Mouse (Mus musculus) adrenal gland, adult 8-10 months (tissue): ENCODE data around the gene Ptpn14. TPM values are rescaled to one million over a fixed set of nuclear protein-coding genes. Genes with fewer than 3 reads are reported as not detected.

Source experiments
- DNase-seq: peaks from one replicate; pipeline ENCODE4 v3.0.0; 2022
- total RNA-seq, 4 experiments: library from RNA; stranded (reverse); gene quantifications; 2 replicates each; pipeline ENCODE4 v1.2.4; 2022

The Ptpn14 gene
- total RNA-seq, 4 experiments from 2014 or later: 10.8 to 21.8 (median 17.9) TPM

- DNase-seq: no peak
Measured at GRCm38 (mm10) chr1:189774778-189775177, 46.7 kb downstream of the Ptpn14 start.

GRCm38 (mm10) chr1:189777207-189777606 lies 49.1 kb downstream of the Ptpn14 start:
- no peak for DNase-seq

- no peak for DNase-seq
Measured at GRCm38 (mm10) chr1:189778343-189778742, 50.3 kb downstream of the Ptpn14 start.

GRCm38 (mm10) chr1:189779226-189779625 lies 51.2 kb downstream of the Ptpn14 start:
- DNase-seq: no peak

GRCm38 (mm10) chr1:189781721-189782345 lies 53.8 kb downstream of the Ptpn14 start:
- DNase-seq: no peak

GRCm38 (mm10) chr1:189782709-189783108 lies 54.6 kb downstream of the Ptpn14 start:
- no peak for DNase-seq

GRCm38 (mm10) chr1:189784503-189784902 lies 56.4 kb downstream of the Ptpn14 start:
- DNase-seq: no peak

GRCm38 (mm10) chr1:189786707-189787485 lies 58.8 kb downstream of the Ptpn14 start:
- DNase-seq: no peak

GRCm38 (mm10) chr1:189789545-189789944 lies 61.5 kb downstream of the Ptpn14 start:
- DNase-seq: no peak

- DNase-seq: no peak
Measured at GRCm38 (mm10) chr1:189790666-189791065, 62.6 kb downstream of the Ptpn14 start.

GRCm38 (mm10) chr1:189791534-189792217 lies 63.6 kb downstream of the Ptpn14 start:
- DNase-seq: no peak

- DNase-seq: no peak
Measured at GRCm38 (mm10) chr1:189792560-189793195, 64.6 kb downstream of the Ptpn14 start.

GRCm38 (mm10) chr1:189798949-189799348 lies 70.9 kb downstream of the Ptpn14 start:
- DNase-seq: no peak

GRCm38 (mm10) chr1:189800211-189800961 lies 72.3 kb downstream of the Ptpn14 start:
- DNase-seq: no peak

- DNase-seq: no peak
Measured at GRCm38 (mm10) chr1:189801303-189801702, 73.2 kb downstream of the Ptpn14 start.

GRCm38 (mm10) chr1:189802575-189802974 lies 74.5 kb downstream of the Ptpn14 start:
- no peak for DNase-seq

- DNase-seq: no peak
Measured at GRCm38 (mm10) chr1:189803742-189804141, 75.7 kb downstream of the Ptpn14 start.

- DNase-seq: no peak
Measured at GRCm38 (mm10) chr1:189806533-189807297, 78.6 kb downstream of the Ptpn14 start.

GRCm38 (mm10) chr1:189808015-189808414 lies 79.9 kb downstream of the Ptpn14 start:
- no peak for DNase-seq

- no peak for DNase-seq
Measured at GRCm38 (mm10) chr1:189808453-189808852, 80.4 kb downstream of the Ptpn14 start.

- no peak for DNase-seq
Measured at GRCm38 (mm10) chr1:189811778-189812177, 83.7 kb downstream of the Ptpn14 start.
